Mouse (Mus musculus) macrophage (primary cell): ENCODE measurements around the gene Arfgap3. TPM values are rescaled to one million over a fixed set of nuclear protein-coding genes. Genes with fewer than 3 reads are reported as not detected.
"Not testable (repeated sequence)": the region's sequence is repeated elsewhere in the genome, so short reads cannot be mapped to it uniquely, and the experiment has no call there.

Experiments used
- H3K27ac ChIP-seq: fragments of 350-480 bp; formaldehyde crosslinking; 2 replicates; pipeline ENCODE4 v1.9.0; 2021
- H3K36me3 ChIP-seq: fragments of 350-480 bp; formaldehyde crosslinking; 2 replicates; pipeline ENCODE4 v1.9.0; 2021; ENCODE audit errors: inconsistent target
- H3K4me3 ChIP-seq: fragments of 350-480 bp; formaldehyde crosslinking; 2 replicates; pipeline ENCODE4 v1.9.0; 2021; ENCODE audit errors: inconsistent target
- H3K79me2 ChIP-seq: fragments of 350-480 bp; formaldehyde crosslinking; 2 replicates; pipeline ENCODE4 v1.9.0; 2021; ENCODE audit errors: inconsistent target
- WGBS: methylation state at CpG from one replicate; pipeline ENCODE4 v1.1.7; 2026; ENCODE audit warnings: inconsistent platforms; ENCODE audit not compliant: missing documents; 5-methylcytosine and 5-hydroxymethylcytosine counted together
- polyA plus RNA-seq: library from polyadenylated mRNA; stranded (reverse); fragments of 250-400 nt; gene quantifications from 3 replicates; pipeline ENCODE4 v1.2.4, GENCODE M21; 2018; ENCODE audit warnings: inconsistent platforms
- total RNA-seq, 78 experiments: library from RNA; depleted of rRNA; stranded (reverse); fragments of 250-400 nt; gene quantifications; 1 replicate in 9 of 78; 2 replicates in 24 of 78; 3 replicates in 43 of 78; 4 replicates in 2 of 78; pipeline ENCODE4 v1.2.4; 2018; ENCODE audit warnings: inconsistent platforms in 56 of 78

Gene Arfgap3
- 10 to 100 TPM; 25.6 to 84.2 (median 43.4) TPM for total RNA-seq (2018; cell fraction: chromatin; rRNA removed)
- 10 to 100 TPM; 18.9 to 33.2 (median 25.8) TPM for total RNA-seq (2018; cell fraction: cytosol; rRNA removed)
- total RNA-seq (2018; cell fraction: nucleus; rRNA removed): 10 to 100 TPM; 20.6 to 57.0 (median 28.3) TPM
- polyA plus RNA-seq: 19.4 to 26.7 TPM (median 26.3 TPM) in 3 replicates

- H3K36me3 ChIP-seq: no peaks in the 10 kb centered on the region
- H3K79me2 ChIP-seq: peaks cover 44% of the 10 kb centered on the region
- 2% methylated on average over 60 of the region's 60 CpGs for WGBS
- peak within 1 kb of the TSS; percentile 27; the same call in 1 of the 2 replicates for H3K27ac ChIP-seq
- H3K4me3 ChIP-seq: peak within 1 kb of the TSS; percentile 86
Measured at GRCm38 (mm10) chr15:83349954-83350711, at the start of gene Arfgap3. Gene Arfgap3, minus strand, starts transcription at chr15:83350247.

GRCm38 (mm10) chr15:83392722-83393121, 42.7 kb upstream of the Arfgap3 start:
- WGBS: 100% methylated on average over 2 of the region's 2 CpGs
- H3K4me3 ChIP-seq: no peak overlapping the region
- no peak overlapping the region for H3K27ac ChIP-seq
- H3K79me2 ChIP-seq: peaks cover 52% of the 10 kb centered on the region
- peaks cover 29% of the 10 kb centered on the region; the same call in 1 of the 2 replicates for H3K36me3 ChIP-seq

GRCm38 (mm10) chr15:83387911-83388310, 37.9 kb upstream of the Arfgap3 start:
- H3K36me3 ChIP-seq: peaks cover 76% of the 10 kb centered on the region
- H3K79me2 ChIP-seq: peaks cover 5% of the 10 kb centered on the region; the same call in 1 of the 2 replicates
- 83% methylated on average over 2 of the region's 2 CpGs for WGBS
- H3K4me3 ChIP-seq: no peak overlapping the region
- no peak overlapping the region for H3K27ac ChIP-seq

- peaks cover 93% of the 10 kb centered on the region for H3K36me3 ChIP-seq
- H3K79me2 ChIP-seq: no peaks in the 10 kb centered on the region
- 94% methylated on average over 2 of the region's 2 CpGs for WGBS
Measured at GRCm38 (mm10) chr15:83383633-83384032, 33.6 kb upstream of the Arfgap3 start.

GRCm38 (mm10) chr15:83383136-83383535, 33.1 kb upstream of the Arfgap3 start:
- Histone ChIP-seq H3K4me3 (no peak overlapping the region), H3K27ac (no peak overlapping the region), H3K36me3 (peaks cover 93% of the 10 kb centered on the region), H3K79me2 (no peaks in the 10 kb centered on the region)
- 95% methylated on average over 5 of the region's 5 CpGs for WGBS

More at GRCm38 (mm10) chr15:83383633-83384032, 33.6 kb upstream of the Arfgap3 start:
- no peak overlapping the region for H3K4me3 ChIP-seq
- H3K27ac ChIP-seq: no peak overlapping the region

GRCm38 (mm10) chr15:83382467-83382866, 32.4 kb upstream of the Arfgap3 start:
- no peak overlapping the region for H3K27ac ChIP-seq
- no peaks in the 10 kb centered on the region for H3K79me2 ChIP-seq
- H3K36me3 ChIP-seq: peaks cover 93% of the 10 kb centered on the region
- WGBS: 98% methylated on average over 4 of the region's 4 CpGs
- H3K4me3 ChIP-seq: no peak overlapping the region

- Histone ChIP-seq H3K27ac (no peak overlapping the region), H3K4me3 (no peak overlapping the region), H3K79me2 (no peaks in the 10 kb centered on the region), H3K36me3 (peaks cover 65% of the 10 kb centered on the region)
- WGBS: 94% methylated on average over 4 of the region's 4 CpGs
Measured at GRCm38 (mm10) chr15:83377153-83377552, 27.1 kb upstream of the Arfgap3 start.

GRCm38 (mm10) chr15:83375136-83375535, 25.1 kb upstream of the Arfgap3 start:
- H3K27ac ChIP-seq: no peak overlapping the region
- WGBS: 78% methylated on average over 4 of the region's 4 CpGs
- H3K4me3 ChIP-seq: no peak overlapping the region
- no peaks in the 10 kb centered on the region for H3K79me2 ChIP-seq
- peaks cover 50% of the 10 kb centered on the region for H3K36me3 ChIP-seq

GRCm38 (mm10) chr15:83374076-83374475, 24.0 kb upstream of the Arfgap3 start:
- no peaks in the 10 kb centered on the region for H3K79me2 ChIP-seq
- no peak overlapping the region for H3K4me3 ChIP-seq
- peaks cover 40% of the 10 kb centered on the region for H3K36me3 ChIP-seq
- no peak overlapping the region for H3K27ac ChIP-seq

GRCm38 (mm10) chr15:83368702-83369101, 18.7 kb upstream of the Arfgap3 start:
- WGBS: no CpG with 5 or more reads among the region's 4 CpGs
- not testable (repeated sequence) for H3K27ac ChIP-seq, H3K79me2 ChIP-seq, H3K4me3 ChIP-seq
- peaks cover 13% of the 10 kb centered on the region; the same call in 1 of the 2 replicates for H3K36me3 ChIP-seq

GRCm38 (mm10) chr15:83368261-83368660, 18.2 kb upstream of the Arfgap3 start:
- no peak overlapping the region for H3K4me3 ChIP-seq
- H3K36me3 ChIP-seq: peaks cover 8% of the 10 kb centered on the region; the same call in 1 of the 2 replicates
- no peaks in the 10 kb centered on the region for H3K79me2 ChIP-seq
- H3K27ac ChIP-seq: no peak overlapping the region
- WGBS: 96% methylated on average over 2 of the region's 2 CpGs

GRCm38 (mm10) chr15:83366933-83367552, 17.0 kb upstream of the Arfgap3 start:
- Histone ChIP-seq H3K36me3 (no peaks in the 10 kb centered on the region), H3K79me2 (no peaks in the 10 kb centered on the region), H3K4me3 (no peak overlapping the region; the same call in 1 of the 2 replicates), H3K27ac (no peak overlapping the region)
- WGBS: 21% methylated on average over 43 of the region's 58 CpGs

GRCm38 (mm10) chr15:83365697-83366096, 15.7 kb upstream of the Arfgap3 start:
- no peaks in the 10 kb centered on the region for H3K79me2 ChIP-seq
- H3K4me3 ChIP-seq: no peak overlapping the region
- no peak overlapping the region for H3K27ac ChIP-seq
- H3K36me3 ChIP-seq: no peaks in the 10 kb centered on the region

GRCm38 (mm10) chr15:83364194-83364593, 14.1 kb upstream of the Arfgap3 start:
- WGBS: 94% methylated on average over 3 of the region's 3 CpGs
- no peak overlapping the region for H3K27ac ChIP-seq
- no peaks in the 10 kb centered on the region for H3K79me2 ChIP-seq
- no peaks in the 10 kb centered on the region for H3K36me3 ChIP-seq
- no peak overlapping the region for H3K4me3 ChIP-seq

- WGBS: 100% methylated on average over 1 of the region's 1 CpGs
- H3K36me3 ChIP-seq, H3K79me2 ChIP-seq, H3K27ac ChIP-seq, H3K4me3 ChIP-seq: not testable (repeated sequence)
Measured at GRCm38 (mm10) chr15:83362813-83363212, 12.8 kb upstream of the Arfgap3 start.
